Mouse (Mus musculus): ENCODE measurements at regions not wholly inside any gene's neighbourhood (a gene's known extent, or its start where the extent isn't known, plus 50 kb on each side); places are given as distances from the start of the nearest gene placed in this dataset.
A peak's percentile ranks its signal among the peaks of the same experiment; 100 is the strongest.

DNA sequence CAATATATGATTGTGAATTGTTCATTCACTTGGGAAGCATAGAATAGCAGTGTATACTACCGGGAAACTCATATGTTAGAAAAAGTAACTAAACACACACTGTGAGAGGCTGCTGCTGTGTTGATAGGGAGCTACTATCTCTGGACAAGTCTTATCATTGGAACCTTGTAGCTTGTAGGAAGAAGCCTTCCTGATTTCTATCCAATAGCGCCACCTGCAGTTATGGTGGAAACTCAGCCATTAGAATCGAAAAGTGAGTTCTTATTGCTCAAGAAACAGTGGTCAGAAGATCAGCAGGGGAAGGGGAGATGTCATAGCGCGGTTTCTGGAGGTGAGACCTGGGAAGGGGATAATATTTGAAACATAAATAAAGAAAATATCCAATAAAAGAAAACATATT lies 1245.1 kb upstream of the Cdh6 start:
- peak; percentile 55 for DNase-seq (ENCODE audit: low read depth, low spot score)

GRCm38 (mm10) chr15:14385347-14385746 lies 1211.9 kb upstream of the Cdh6 start:
- no peak for DNase-seq (ENCODE audit: low read depth, low spot score)

DNA sequence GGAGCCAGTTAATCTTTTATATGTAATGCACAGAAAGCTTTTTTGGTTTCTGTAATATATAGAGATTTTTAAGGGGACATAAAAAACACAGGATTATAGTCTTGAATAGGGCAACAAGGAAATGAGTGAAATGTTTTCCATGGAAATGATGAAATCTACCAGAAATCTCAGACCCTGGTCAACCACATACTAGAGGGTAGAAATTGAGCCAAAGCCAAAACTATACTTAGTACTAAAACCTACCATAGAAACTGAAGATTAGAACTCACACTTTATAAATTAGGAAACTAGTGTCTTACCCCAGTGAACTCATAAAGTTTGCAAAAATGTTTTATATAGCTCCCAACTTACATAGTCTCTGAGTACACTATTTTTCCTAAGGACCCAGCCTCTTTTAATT lies 1204.9 kb upstream of the Cdh6 start:
- no peak for DNase-seq (ENCODE audit: low read depth, low spot score)

All from telencephalon, adult 2 months (tissue).